Mouse (Mus musculus) inflammation-experienced regulatory T-cells, adult 6 months (primary cell): ENCODE measurements around the gene Celf5. TPM values are rescaled to one million over a fixed set of nuclear protein-coding genes. Genes with fewer than 3 reads are reported as not detected.

ENCODE experiments used
- ATAC-seq: one replicate; pipeline ENCODE4 v1.8.0; 2017
- polyA plus RNA-seq, 3 experiments: library from polyadenylated mRNA; unstranded; fragments of 100-300 nt; shearing (Covaris generic); gene quantifications; one replicate each; pipeline ENCODE4 v1.2.1; 2017

The Celf5 gene
- polyA plus RNA-seq, 3 experiments from 2014 or later, result 1.1 to 1.4 (median 1.2) TPM

- no peak for ATAC-seq
Observed at GRCm38 (mm10) chr10:81426897-81427296, 55.6 kb downstream of the Celf5 start.

- ATAC-seq, result no peak
Observed at GRCm38 (mm10) chr10:81426081-81426671, 56.3 kb downstream of the Celf5 start.

DNA sequence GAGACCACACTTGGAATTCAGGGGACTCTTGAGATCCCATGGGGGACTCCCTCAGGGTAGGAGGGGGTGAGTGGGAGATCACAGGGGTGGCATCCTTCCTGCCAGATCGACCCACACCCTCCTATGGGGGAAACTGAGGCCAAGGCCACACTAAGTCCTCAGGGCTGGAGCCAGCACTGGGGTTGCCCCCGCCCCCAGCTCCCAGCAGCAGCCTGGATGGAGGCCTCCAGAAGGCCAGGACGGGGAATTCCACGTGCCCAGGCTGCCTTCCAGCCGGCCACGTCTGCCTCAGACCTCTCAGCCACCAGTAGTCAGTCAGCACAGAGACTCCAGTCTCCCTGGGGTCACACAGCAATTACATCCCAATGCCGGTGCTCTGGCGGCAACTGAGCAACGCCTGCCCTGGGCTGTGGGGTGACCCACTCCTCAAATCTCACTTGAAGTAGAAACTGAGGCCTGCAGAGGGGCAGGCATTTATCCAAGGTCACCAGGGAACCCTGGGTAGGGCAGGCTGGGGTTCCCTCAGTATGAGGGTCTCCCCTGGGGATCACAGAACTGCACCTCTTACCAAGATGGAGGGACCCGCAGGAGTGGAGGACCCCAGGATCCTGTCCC lies 57.2 kb downstream of the Celf5 start:
- no peak for ATAC-seq

- no peak for ATAC-seq
Observed at GRCm38 (mm10) chr10:81424246-81425051, 58.1 kb downstream of the Celf5 start.

DNA sequence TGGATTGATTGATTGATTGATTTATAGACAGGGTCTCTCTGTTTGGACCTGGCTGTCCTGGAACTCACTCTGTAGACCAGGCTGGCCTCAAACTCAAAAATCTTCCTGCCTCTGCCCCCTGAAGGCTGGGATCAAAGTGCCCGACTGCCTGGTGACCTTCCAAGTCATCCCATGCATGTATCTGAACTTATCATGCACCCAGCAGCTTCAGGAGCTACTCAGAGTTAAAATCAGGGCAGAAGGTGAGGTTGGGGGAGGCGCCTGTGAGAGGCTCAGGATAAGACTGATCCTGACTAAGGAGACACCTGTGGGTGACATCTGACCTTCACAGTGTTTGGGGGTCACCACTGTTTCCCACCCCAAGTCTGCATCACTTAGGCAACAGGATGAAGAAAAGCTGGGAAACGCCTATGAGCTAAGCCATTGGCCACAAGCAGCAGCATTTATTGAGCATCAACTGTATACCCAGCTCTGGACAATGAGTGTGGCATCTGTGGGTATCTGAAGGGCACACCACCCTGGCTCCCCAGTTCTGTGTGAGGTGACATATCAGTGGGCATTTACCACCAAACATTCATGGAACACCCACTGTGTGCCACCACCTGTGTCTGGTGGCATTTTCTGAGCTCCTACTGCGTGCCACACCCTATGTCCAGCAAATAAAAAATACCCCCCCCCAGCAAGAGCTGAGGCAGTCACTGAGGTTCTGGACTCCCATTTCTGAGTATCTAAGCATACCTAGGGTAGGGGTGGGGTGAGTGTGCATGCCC lies 58.8 kb downstream of the Celf5 start:
- ATAC-seq, result no peak

DNA sequence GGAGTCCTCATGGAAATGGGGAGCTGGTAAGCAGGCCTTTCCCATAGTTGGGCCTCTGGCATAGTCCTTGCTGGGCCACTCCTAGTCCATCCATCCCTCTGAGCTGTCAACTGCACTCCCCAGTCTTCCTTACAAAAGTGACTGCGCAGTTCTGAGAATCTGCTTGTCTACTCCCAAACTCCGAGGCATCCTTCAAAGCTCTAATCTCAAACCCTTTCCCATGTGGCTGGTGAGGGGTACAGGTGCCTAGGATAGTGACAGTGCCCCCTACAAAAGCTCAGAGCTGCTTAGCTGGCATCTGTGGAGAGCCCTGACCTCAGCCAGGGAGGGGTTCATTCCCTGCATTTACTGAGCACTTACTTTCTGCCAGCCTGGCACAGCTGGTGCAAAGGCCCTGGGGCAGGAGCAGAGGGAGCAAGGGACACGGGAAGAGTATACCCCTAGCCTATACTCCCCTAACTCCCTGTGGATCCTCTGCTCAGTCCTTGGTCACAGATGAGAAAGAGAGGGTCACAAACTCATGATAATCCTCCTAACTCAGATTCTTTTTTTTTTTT lies 59.8 kb downstream of the Celf5 start:
- ATAC-seq, result no peak

- no peak for ATAC-seq
Observed at GRCm38 (mm10) chr10:81422191-81422590, 60.3 kb downstream of the Celf5 start.

- ATAC-seq, result no peak
Observed at GRCm38 (mm10) chr10:81421797-81422100, 60.8 kb downstream of the Celf5 start.

DNA sequence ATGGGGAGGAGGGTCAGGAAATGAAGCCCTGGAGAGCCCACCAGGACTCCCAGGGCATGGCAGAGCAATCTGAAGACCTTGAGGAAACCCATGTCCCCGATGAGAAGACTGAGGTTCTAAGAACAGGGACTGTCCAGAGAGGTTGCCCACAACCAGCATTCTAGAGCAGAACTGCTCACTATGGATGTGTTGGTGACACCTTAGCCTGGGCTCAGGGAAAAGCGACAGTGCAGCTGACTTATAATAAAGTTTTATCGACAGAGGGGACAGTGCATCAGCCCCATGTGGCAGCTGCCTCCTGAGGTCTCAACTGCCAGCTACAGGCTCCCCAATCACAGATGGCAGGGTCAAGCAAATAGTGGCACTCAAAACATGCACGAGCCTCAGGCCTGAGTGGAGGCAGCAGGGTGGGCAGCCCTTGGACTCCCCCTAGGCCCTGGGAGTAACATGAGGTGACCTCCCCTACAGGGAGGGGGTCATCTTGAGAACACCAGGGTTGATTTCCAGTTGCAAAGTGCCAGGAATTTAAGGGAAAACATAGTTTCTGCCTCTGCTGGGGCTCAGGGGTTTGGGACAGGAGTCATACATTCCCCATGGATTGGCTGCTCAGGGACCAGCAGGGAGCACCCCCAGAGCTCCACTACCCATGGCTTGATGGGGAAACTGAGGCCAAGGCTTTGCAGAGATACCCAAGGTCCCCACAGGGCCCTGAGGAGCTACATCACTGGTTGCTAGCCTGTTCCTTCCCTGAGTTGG lies 61.3 kb downstream of the Celf5 start:
- no peak for ATAC-seq

DNA sequence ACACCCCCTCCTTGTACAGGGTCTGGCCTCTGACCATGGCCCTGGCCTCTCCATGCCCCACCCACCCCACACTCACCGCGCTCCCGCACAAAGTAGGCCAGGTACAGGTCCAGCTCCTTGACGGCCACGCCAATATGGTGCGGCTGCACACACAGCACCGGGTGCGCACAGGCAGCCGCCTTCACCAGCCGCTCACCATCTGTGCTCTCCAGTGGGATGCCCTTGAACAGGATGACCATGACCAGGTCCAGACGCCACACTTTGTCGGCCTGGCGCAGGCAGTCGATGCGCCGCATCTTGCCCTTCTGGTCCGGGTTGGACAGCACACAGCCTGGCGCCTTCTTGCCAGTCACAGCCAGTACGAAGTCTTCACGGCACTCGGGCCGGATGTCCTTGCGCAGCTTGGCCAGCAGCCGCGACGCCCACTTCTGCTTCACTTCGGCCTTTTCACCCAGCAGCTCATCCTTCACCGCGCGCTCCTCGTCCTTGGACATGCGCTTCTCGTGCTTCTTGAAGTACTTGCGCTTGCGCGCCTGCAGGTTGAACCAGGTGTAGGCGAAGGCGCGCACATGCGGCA lies 62.2 kb downstream of the Celf5 start:
- no peak for ATAC-seq

DNA sequence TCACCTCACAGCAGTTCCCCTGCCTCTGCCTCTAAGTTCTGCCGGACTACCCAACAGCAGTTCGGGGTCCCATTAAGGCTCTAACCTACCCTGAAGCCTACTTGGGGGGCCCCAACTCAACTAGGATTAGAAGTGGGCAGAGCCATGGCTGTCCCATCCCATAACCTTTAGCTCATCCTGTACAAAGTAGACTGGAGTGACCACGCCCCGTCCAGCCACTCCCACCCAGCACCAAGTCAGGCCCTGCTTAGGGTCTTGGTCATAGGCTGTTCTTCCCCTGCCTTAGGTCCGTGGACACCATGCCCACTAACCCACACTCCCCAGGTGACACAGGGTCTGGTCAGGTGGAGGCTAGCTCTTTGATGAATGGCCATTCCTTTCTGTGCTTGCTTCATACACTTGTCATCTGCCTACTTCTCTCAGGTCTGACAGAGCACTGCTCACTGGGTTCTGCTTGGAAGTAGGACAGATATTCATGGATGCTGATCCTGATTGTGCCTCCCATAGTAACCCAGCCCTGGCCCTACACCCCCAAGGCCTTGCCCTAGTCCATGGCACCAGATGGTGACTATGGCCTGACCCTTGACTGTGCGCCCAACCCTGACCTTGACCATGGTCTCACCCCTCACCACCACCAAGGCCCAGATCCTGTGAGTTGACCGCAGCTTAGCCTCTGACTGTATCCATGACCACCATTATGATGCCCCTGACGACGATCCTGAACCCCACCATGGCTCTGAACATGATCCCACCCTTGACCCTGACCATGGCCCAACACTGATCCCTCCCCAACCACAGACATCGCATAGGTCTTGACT lies 63.2 kb downstream of the Celf5 start:
- no peak for ATAC-seq

DNA sequence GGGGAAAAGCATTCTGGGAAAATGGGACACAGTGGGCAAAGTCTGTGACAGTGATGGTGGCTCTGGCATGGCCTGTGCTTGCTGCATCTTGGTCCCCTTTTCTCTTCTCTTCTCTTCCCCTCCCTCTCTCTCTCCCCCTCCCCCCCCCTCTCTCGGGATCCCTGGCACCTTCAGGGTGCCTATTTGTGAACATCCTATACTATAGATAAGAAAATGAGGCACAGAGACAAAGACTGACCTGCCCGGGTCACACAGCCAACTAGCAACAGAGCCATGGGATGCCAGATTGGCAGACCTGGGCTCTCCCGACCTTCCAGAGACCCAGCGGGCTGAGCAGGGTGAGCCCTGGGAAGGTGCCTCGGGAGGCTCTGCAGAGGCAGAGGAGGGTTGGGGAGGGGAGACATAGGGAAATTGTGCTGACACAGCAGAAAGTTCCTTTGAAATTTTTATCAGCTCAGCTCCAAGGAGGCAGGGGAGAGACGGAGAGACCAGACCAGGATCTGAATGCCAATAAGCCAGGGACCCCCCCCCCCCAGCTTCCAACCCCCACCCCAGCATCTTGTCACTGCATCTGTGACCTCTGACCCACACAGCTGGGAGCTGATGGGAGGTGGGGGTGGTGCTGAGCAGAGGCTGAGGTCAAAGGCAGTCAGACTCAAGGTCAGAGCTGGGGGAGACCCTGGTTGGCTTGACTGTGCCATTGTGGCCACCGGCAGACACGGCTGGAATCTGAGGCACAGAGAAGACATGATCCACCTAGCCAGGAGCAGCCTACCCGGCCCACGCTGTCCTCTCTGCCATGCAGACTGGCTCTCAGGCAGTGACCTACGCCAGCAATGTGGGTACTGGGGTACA lies 64.1 kb downstream of the Celf5 start:
- ATAC-seq, result no peak

DNA sequence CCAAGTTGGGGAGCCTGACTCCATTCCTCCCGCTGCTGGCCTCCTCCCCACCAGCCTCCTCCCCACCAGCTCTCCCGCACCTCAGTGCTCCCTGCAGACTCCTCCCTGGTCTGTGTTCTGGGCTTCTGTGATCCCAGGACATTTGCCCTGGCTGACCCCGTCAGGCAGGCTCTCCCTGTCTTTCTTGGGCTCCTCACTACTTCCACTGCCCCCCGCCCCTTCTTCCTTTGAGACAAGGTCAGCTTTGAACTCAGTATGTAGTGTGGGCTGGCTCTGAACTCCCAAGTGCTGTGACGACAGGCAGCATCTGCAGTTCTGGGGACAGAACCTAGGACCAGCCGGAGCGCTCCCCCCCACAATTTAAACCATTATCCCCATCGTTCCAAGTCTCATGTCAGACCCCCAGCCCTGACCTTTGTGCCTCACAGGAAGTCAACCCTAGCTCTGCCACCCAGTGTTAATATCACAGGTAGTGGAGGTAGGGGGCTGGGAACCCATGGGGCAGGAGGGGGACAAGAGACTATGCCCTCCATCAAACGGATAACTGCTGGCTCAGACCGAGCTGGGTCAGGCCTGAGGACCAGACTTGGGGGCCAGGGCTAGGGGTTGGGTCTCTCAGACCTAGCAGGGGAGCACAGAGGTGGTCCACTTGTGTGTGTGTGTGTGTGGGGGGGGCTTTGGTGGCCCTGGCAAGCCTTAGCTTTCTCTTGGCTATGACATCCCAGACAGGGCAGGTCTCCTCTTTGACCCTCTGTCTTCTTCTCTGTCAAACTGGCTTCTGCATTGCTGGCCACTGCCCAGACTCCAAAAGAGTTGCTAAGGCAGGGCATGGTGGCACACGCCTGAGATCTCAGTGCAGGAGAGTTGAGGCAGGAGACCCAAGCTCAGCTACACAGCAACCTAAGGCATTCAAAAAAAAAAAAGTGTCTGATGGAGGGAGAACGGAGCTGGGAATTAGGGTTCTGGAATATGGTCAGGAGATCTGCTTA lies 65.0 kb downstream of the Celf5 start:
- ATAC-seq, result no peak

DNA sequence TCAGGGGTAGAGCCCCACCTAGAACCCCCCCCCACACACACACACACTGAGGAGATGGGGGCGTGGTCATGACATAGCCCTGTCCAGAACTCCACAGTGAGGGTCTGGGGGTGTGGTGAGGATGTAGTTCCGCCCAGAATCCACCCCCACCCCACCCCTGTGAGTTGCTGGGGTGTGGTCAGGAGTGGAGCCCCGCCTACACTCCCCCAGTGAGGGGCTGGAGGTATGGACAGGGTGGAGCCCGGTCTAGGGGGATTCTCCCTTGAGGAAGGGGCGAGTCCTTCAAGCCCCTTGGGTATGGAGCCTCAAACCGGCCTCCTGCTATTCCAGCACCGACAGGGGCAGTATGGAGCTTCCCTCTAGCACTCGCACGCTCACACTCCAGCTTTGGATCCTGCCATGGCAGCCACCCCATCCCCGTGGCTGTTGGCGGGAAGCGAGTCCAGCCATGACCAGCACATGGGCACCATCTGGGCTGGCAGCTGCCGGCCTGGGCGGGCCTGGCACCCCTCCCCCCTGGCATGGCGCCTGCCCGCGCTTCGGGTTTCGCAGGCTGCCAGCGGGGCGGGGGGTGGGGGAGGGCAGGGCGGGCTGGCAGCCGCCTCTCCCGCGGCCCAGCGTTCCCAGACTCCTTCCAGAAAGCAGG lies 65.8 kb downstream of the Celf5 start:
- ATAC-seq, result no peak

DNA sequence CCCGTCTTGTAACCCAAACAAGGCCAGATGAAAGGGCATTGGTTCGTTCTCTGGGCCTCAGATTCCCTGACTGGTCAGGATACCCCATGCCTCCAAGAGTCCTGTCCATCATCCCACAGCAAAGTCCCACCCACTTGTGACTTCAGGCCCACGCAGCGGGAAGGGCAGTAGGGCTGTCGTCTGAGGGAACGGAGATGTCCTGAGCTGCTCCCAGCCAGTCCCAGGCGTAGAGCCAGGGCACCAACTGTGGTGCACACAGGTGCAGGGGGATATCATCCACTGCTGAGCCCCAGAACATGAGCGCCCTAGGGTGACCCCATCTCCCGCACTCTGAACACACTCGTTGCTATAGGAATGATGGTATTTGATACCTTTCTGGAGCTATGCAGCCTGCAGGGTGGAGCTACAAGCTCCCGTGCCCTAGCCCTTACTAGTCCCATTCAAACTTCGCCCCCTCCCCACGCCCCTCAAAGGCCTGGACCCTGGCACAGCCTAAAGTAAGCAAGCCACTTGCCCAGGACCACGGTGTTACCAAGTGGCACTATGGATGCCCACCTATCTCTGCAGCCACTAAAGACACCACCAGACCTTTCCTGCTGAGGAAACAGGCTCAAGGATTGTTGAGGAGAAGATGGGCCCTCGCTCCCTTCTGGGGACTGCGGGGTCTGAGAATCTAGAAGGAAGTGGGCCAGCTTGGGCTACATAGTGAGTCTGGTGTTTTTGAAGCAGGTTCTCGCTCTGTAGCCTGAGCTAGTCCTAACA lies 66.8 kb downstream of the Celf5 start:
- no peak for ATAC-seq

GRCm38 (mm10) chr10:81415146-81415545 lies 67.4 kb downstream of the Celf5 start:
- no peak for ATAC-seq

GRCm38 (mm10) chr10:81414682-81415081 lies 67.8 kb downstream of the Celf5 start:
- ATAC-seq, result no peak
